Mouse (Mus musculus) CH12.LX (cell line): ENCODE measurements around the gene Syncrip. TPM values are rescaled to one million over a fixed set of nuclear protein-coding genes. Genes with fewer than 3 reads are reported as not detected.
A peak's percentile ranks its signal among the peaks of the same experiment; 100 is the strongest.

Source experiments
- DNase-seq: peaks from one replicate; pipeline ENCODE4 v3.0.0-alpha.2; 2013; ENCODE audit errors: extremely low read depth
- H3K27ac ChIP-seq: 2 replicates; pipeline ENCODE4 v1.5.1; 2012; ENCODE audit warnings: low read depth, mild to moderate bottlenecking, control low read depth, moderate library complexity; ENCODE audit not compliant: insufficient read depth
- H3K27me3 ChIP-seq: replicated peaks from 2 replicates; pipeline ENCODE3; 2012; ENCODE audit warnings: inconsistent platforms
- H3K36me3 ChIP-seq, 2 experiments: replicated peaks in 1 of 2; 2 replicates each; pipeline versions ENCODE3 to v1.6.1; 2012; ENCODE audit warnings: inconsistent platforms in 1 of 2, low read length in 1 of 2, mild to moderate bottlenecking in 1 of 2, mixed read lengths in 1 of 2, moderate library complexity in 1 of 2; ENCODE audit not compliant: control insufficient read depth in 1 of 2, insufficient read depth in 1 of 2
- H3K4me1 ChIP-seq, 2 experiments: 2 replicates each; pipeline ENCODE4 v1.6.1; 2012; ENCODE audit warnings: inconsistent platforms in 1 of 2, moderate library complexity in 1 of 2; ENCODE audit not compliant: insufficient read depth in 2 of 2, control insufficient read depth in 1 of 2
- H3K4me2 ChIP-seq: 2 replicates; pipeline ENCODE4 v1.6.1; 2012; ENCODE audit warnings: low read depth, mild to moderate bottlenecking, control low read depth; ENCODE audit not compliant: poor library complexity, insufficient read depth, severe bottlenecking
- H3K4me3 ChIP-seq, 3 experiments: fragments of 150-350 bp in 1 of 3; sonication (generic) in 1 of 3; replicated peaks in 1 of 3; 2 replicates each; pipeline versions ENCODE3 to v1.5.1; 2011 to 2012; ENCODE audit warnings: low read depth in 2 of 3, low read length in 2 of 3, mild to moderate bottlenecking in 2 of 3, moderate library complexity in 2 of 3, control low read depth in 1 of 3, improper control_type of control experiment in 1 of 3, inconsistent platforms in 1 of 3, mixed read lengths in 1 of 3; ENCODE audit not compliant: poor library complexity in 1 of 3
- H3K79me2 ChIP-seq: replicated peaks from 2 replicates; pipeline ENCODE4 v1.6.1; 2012; ENCODE audit warnings: mild to moderate bottlenecking, moderate library complexity; ENCODE audit not compliant: control insufficient read depth, poor library complexity, insufficient read depth, severe bottlenecking; ENCODE audit errors: extremely low read depth
- H3K9ac ChIP-seq: 2 replicates; pipeline ENCODE4 v1.6.1; 2012; ENCODE audit warnings: low read depth, mild to moderate bottlenecking, control low read depth, moderate library complexity; ENCODE audit not compliant: insufficient read depth
- H3K9me3 ChIP-seq: replicated peaks from 2 replicates; pipeline ENCODE3; 2012; ENCODE audit warnings: low read length, inconsistent platforms, mixed read lengths
- CHD1 ChIP-seq: IDR thresholded peaks from 2 replicates; pipeline ENCODE4 v1.6.1; 2012; ENCODE audit warnings: low read depth, low read length, improper control_type of control experiment, inconsistent platforms
- CHD2 ChIP-seq: IDR thresholded peaks from 2 replicates; pipeline ENCODE4 v1.6.1; 2011; ENCODE audit warnings: low read length, improper control_type of control experiment
- EP300 ChIP-seq: IDR thresholded peaks from 2 replicates; pipeline ENCODE4 v1.6.1; 2011; ENCODE audit warnings: low read length, improper control_type of control experiment
- HCFC1 ChIP-seq: IDR thresholded peaks from 2 replicates; pipeline ENCODE4 v1.6.1; 2012; ENCODE audit warnings: low read depth, mild to moderate bottlenecking, inconsistent platforms, low read length, improper control_type of control experiment
- IRF4 ChIP-seq: IDR thresholded peaks from 2 replicates; pipeline ENCODE4 v1.6.1; 2014; ENCODE audit warnings: low read depth, mild to moderate bottlenecking, inconsistent platforms, low read length, improper control_type of control experiment
- MAX ChIP-seq: IDR thresholded peaks from 2 replicates; pipeline ENCODE4 v1.6.1; 2011; ENCODE audit warnings: low read length, improper control_type of control experiment
- POLR2A ChIP-seq: IDR thresholded peaks from 2 replicates; pipeline ENCODE4 v1.6.1; 2011; ENCODE audit warnings: low read depth, mild to moderate bottlenecking, improper control_type of control experiment, low read length
- POLR2AphosphoS2 ChIP-seq: IDR thresholded peaks from 2 replicates; pipeline ENCODE4 v1.6.1; 2011; ENCODE audit warnings: low read depth, low read length, improper control_type of control experiment
- SIN3A ChIP-seq: IDR thresholded peaks from 2 replicates; pipeline ENCODE4 v1.6.1; 2012; ENCODE audit warnings: low read length, improper control_type of control experiment, inconsistent platforms
- SMC3 ChIP-seq: IDR thresholded peaks from 2 replicates; pipeline ENCODE4 v1.6.1; 2011; ENCODE audit warnings: low read depth, low read length, improper control_type of control experiment
- USF2 ChIP-seq: conservative IDR thresholded peaks from 2 replicates; pipeline ENCODE4 v1.6.1; 2011; ENCODE audit warnings: low read depth, low read length, improper control_type of control experiment
- ZMIZ1 ChIP-seq: IDR thresholded peaks from 2 replicates; pipeline ENCODE4 v1.6.1; 2012; ENCODE audit warnings: low read depth, mild to moderate bottlenecking, inconsistent platforms, low read length, improper control_type of control experiment
- ZNF384 ChIP-seq: IDR thresholded peaks from 2 replicates; pipeline ENCODE4 v1.6.1; 2012; ENCODE audit warnings: low read depth, low read length, improper control_type of control experiment, inconsistent platforms
- dilution Hi-C: fragments of 300-500 bp; cut with MboI; formaldehyde crosslinking; loops from 2 replicates; pipeline ENCODE4 v1.14.3; 2020; ENCODE audit warnings: low sequenced_read_pairs; ENCODE audit not compliant: extremely low pct_unique_long_range_greater_than_20kb, extremely low pct_ligation_motif_present
- in situ Hi-C: fragments of 300-500 bp; cut with MboI; formaldehyde crosslinking; loops from 3 replicates; pipeline ENCODE4 v1.14.3; 2019; ENCODE audit warnings: low sequenced_read_pairs, low pct_ligation_motif_present, low pct_unique_long_range_greater_than_20kb, mixed read lengths
- polyA plus RNA-seq: library from polyadenylated mRNA; unstranded; fragments of >175 nt; gene quantifications from 2 replicates; pipeline ENCODE4 v1.2.1, GENCODE M21; 2012; ENCODE audit warnings: low read depth; ENCODE audit not compliant: insufficient read length
- total RNA-seq, 2 experiments: library from RNA; depleted of rRNA; stranded (reverse); fragments of 300-350 nt in 1 of 2; fragments of >200 nt in 1 of 2; gene quantifications; 2 replicates each; pipeline ENCODE4 v1.2.3; 2012 to 2014

Gene Syncrip
- total and polyA plus RNA-seq, 3 experiments, result 102 to 227 (median 213) TPM

DNA sequence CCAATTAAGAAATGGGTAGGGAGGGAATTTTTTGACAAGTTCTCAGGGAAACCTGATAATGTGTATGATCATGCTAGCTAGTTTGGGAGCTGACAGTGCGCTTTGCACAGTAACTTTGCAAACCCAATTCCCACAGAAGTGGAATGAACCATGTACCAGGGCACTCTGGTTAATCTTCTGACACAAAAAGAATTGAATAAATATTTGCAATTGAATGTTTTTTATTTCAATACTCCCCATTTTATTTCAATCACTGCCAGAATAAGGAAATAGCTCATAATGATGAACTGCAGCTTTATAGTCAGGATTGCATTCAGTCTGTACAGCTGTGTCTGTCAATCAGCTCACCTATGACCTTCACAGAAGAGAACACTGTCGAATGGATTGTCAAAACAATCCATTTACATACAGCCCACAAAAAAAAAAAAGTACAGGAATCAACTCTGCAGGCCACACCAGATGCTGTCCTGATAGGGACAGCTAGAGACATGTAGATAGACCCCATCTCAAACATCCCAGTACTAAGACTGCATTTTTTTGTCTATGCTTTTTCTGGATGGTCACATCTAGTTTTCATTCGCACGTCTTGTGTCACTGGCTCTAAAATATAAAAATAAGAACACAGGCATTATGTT is 38.6 kb upstream of the Syncrip start:
- Histone ChIP-seq H3K4me2 (peak overlapping the region; percentile 97), H3K36me3 (peaks cover 6 to 22% of the 10 kb centered on the region in 2 experiments), H3K27ac (no peak overlapping the region), H3K27me3 (no peaks in the 10 kb centered on the region), H3K4me3 (peak overlapping the region; percentile 0 to 88 (median 72)), H3K9ac (peak overlapping the region; percentile 90; the same call in 1 of the 2 replicates), H3K4me1 (peaks cover 4 to 34% of the 10 kb centered on the region in 2 experiments; a peak in 3 of 4 replicates), H3K9me3 (no peaks in the 10 kb centered on the region), H3K79me2 (peaks cover 17% of the 10 kb centered on the region)
- in situ Hi-C loops, result loop anchor here (5.0 kb wide), 1 partner anchor 39 kb away; the partner anchor contains the start of gene Syncrip
- dilution Hi-C loops, result no loop called here
- TF ChIP-seq IRF4 (no peak), ZNF384 (peak; percentile 51)
- DNase-seq, result no peak

DNA sequence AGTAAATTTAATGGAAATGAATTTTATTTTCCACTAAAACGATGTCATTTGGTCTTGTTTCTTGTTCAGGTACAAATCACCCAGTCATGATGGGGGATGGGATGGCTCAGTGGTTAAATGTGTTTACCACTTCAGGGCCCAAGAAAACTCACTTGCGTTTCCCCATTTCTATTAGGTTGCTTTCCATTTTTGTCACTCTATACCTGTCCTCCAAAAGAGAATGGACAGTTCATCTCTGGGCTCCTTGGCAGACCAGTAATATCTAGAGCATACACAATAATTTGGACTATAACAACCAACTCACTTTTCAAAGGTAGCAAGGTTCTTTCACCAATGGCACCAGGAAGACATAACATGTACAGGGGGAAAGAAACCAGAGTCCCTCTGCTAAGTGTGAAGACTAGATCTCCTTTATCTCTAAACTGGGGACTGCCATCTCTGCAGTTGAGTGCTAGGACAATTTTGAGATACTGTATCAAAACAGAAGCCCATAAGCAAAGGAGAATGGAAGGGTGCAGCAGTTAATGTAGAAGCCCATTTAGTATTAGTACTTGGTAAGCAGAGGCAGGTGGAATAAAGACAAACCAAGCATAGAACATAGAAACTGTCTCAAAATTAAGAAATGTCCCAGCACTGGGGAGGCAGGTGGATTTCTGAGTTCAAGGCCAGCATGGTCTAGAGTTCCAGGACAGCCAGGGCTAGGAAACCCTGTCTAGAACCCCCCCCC is 37.9 kb upstream of the Syncrip start:
- H3K9ac ChIP-seq, result peak overlapping the region; percentile 90; the same call in 1 of the 2 replicates
- TF ChIP-seq SMC3, result no peak
- peak; percentile 88 for TF ChIP-seq ZMIZ1
- peak; percentile 87 for TF ChIP-seq CHD2
- TF ChIP-seq POLR2AphosphoS2, result peak; percentile 98
- peak; percentile 48 for TF ChIP-seq SIN3A
- TF ChIP-seq POLR2A, result peak; percentile 51
- TF ChIP-seq CHD1, result peak; percentile 55; the same call in 1 of the 2 replicates
- 0 out of 2 replicates have a peak, but pooled peaks have one; percentile 4 for TF ChIP-seq HCFC1
- TF ChIP-seq MAX, result peak; percentile 41; the same call in 1 of the 2 replicates
- TF ChIP-seq USF2, result no peak
- TF ChIP-seq EP300, result peak; percentile 26; the same call in 1 of the 2 replicates
- TF ChIP-seq, all 38 proteins: peak for 9
- H3K4me1 ChIP-seq, result peaks cover 8 to 41% of the 10 kb centered on the region in 2 experiments

More for the DNA sequence above, 37.9 kb upstream of the Syncrip start:
- H3K79me2 ChIP-seq, result peaks cover 17% of the 10 kb centered on the region
- H3K27me3 ChIP-seq, result no peaks in the 10 kb centered on the region
- H3K4me3 ChIP-seq, result peak overlapping the region in 1 of 3 experiments; percentile 88
- in situ Hi-C loops, result loop anchor here (5.0 kb wide), 1 partner anchor 38 kb away; the partner anchor contains the start of gene Syncrip
- peak; percentile 65 for DNase-seq
- dilution Hi-C loops, result no loop called here
- no peaks in the 10 kb centered on the region for H3K9me3 ChIP-seq
- H3K4me2 ChIP-seq, result peak overlapping the region; percentile 97
- peak overlapping the region; percentile 42; the same call in 1 of the 2 replicates for H3K27ac ChIP-seq
- peaks cover 6 to 22% of the 10 kb centered on the region in 2 experiments for H3K36me3 ChIP-seq
